Mouse (Mus musculus) cerebral cortex, adult 2 months (tissue): ENCODE data around the gene Gnb4.

Experiments
- WGBS: fragments of 180-500 bp; shearing (Covaris S2); methylation state at CpG from one replicate; pipeline ENCODE4 v1.1.7; 2018; 5-methylcytosine and 5-hydroxymethylcytosine counted together

Gene Gnb4

DNA sequence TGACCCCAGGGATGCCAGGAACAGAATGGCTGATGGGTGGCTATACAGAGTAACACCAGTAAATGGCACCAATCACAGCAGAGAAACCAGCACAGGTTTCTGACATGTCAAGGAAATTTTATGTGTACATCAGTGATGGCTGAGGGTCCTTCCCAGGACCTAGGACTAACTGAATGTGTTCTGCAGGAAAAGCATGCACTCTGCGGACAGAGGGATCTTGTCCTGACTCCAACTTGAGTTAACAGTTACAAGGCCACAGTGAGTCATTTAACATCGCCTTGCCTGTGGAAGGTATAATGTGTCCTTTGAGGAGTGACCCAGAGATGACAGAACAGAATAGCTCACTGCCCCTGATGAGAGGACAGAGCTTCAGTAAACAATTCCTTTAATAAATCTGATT lies 1.6 kb downstream of the Gnb4 start:
- 70% methylated on average over 2 of the region's 2 CpGs for WGBS

DNA sequence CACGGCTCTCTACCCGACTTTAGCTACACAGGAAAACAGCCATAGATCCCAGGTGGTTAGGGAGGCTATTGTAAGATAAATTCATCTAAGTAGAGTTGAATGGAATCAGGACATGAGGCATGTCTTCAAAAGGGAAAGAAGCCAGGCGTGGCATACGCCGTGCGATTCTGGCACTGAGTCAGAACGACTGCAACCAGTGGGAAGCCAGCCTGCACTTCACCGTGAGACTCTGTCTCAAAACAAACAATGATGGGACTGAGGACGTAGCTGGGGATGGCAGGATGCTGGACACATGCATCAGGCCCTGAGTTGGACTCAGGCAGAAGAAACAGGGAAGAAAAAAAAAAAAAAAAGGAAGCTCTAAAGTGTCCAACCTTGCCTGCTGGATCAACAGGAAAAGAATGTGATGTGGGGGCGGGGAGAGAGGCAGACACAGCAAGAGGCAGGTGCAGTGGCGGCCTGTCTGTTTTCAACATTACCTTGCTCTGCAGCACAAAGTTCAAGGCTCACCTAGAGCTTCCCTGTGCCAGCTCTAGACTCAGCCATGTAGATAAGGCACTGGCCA lies 4.7 kb downstream of the Gnb4 start:
- 55% methylated on average over 11 of the region's 11 CpGs for WGBS

DNA sequence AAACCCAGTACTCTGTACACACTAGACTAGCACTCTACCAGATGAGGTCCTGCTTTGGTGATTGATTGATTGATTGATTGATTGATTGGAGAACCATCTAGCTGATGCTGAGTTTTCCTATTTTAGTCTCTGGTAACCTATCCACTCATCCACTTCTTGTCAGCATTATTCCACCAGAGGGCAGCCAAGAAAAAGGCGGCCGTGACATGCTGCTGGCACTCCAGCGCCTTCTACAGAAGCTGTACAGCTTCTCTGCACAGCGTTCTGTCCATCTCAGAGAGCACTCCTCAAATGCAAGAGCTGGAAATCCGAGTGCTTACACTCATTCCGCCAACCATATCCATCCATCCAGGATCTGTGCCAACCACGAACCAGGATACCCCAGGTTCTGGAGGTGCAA lies 5.8 kb downstream of the Gnb4 start:
- 28% methylated on average over 7 of the region's 7 CpGs for WGBS

DNA sequence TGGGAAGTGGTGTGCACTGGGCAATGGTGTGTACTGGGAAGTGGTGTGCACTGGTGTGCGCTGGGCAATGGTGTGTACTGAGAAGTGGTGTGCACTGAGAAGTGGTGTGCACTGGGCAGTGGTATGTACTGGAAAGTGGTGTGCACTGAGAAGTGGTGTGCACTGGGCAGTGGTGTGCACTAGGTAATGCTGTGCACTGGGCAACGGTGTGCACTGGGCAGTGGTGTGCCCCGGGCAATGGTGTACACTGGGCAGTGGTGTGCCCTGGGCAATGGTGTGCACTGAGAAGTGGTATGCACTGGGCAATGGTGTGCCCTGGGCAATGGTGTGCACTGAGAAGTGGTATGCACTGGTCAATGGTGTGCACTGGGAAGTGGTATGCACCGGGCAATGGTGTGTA lies 7.2 kb downstream of the Gnb4 start:
- 100% methylated on average over 4 of the region's 4 CpGs for WGBS

DNA sequence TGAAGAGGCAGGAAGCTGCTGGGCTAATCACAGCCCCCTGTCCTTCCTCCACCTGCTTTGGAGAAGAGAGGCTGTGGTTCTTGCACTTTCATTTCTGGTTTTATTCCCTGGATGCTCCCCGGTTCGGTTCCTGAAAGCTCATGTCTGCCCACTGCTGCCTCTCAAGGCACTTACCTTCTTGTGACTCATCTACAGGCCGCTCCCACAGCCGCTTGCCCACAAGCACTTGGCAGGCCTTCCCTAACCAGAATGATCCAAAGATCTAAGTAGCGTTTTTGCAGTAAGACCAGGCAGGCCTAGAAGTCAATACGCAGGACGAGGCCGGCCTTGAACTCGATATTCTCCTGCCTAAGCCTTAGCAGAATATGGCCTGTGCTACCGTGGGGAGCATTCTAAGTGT lies 15.3 kb downstream of the Gnb4 start:
- WGBS = 73% methylated on average over 10 of the region's 10 CpGs

DNA sequence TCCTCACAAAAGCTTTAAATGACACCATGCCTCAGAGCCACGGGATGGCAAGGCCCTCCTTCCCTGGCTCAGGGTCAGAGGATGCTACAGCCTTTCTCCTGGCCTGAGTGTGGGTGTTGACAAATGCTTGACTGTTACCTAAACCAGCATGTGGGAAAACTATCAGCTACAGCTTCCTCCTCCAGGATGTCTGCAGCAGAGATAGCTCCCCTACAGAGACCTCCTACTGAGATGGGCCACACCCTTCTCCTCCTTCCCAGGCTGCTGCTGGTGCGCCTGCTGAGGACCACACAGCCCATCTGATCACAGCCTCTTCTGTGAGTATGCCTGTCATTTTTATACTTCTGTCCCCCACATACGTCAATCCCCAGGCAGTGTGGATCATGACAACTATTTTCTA lies 17.1 kb downstream of the Gnb4 start:
- WGBS = 58% methylated on average over 3 of the region's 3 CpGs

DNA sequence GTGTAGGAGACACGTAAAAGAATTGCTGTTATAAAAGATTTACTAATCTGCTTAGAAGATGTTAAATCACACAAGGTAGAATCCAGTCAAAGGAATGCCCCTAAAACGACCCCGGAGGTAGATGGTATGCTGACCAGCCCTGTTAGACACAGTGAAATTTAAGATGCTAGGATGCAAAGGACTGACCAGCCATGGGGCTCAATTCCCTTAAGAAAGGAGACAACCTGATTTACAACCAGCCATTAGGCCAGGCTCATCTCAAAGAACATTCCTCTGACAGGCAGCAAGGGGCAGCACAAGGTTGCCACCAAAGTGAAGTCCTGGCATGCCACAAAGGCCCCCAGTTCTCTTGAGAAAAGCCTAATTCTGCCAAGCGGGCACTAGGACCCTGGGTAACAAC lies 21.3 kb downstream of the Gnb4 start:
- WGBS = 87% methylated on average over 4 of the region's 4 CpGs

DNA sequence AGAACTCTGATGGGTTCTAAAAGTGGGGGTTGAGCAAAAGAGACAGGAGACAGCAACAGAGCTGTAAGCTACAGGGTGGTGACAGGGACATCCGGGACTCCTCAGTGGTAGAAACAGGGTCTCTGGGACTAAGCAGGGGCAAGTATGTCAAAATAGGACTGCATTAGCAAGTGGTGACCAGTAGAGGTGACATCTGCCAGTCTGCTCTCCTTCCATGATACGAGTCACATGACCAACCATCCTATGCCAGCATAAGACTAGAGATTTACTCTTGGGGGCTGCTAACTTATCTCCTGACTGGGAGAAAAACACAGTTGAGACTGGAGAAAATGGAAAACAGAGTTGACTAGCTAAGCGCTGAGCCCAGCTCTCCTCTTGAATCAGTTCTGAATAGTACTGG lies 30.1 kb downstream of the Gnb4 start:
- WGBS = 92% methylated on average over 3 of the region's 3 CpGs

DNA sequence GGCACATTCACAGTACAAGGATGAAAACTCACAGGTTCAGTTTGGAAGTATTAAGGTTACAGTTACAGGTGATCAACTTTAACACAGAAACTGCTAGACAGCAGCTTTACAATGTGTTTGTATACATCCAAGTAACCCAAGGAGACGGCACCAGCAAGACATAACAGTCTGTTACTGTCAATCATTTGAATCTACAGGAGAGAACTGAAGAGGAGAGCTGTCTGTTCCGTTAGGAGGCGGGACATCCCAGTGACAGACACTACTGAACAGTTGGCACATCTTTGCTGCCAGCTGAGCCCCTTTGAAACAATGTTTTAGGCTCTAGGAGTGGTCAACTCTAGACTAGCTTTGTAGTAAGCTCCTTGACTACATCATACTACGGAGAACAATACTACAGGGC lies 32.9 kb downstream of the Gnb4 start:
- 84% methylated on average over 4 of the region's 4 CpGs for WGBS

DNA sequence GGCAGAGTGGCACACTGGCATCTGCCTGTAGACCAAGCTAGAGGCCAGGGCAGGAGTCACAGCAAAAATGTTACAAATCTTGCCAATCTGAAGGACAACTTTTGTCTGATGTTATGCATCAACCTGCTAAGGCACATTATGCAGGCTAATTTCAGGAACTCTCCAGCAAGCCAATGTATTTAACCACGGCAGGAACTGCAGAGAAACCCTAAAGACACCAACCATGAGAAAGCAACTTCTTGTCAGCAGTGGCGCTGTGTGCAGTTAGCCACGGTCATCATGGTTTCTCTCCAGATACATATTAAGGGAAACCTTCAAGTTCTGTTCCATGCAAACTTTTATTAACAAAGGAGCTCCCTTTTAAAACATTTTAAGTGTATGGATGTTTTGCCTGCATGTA lies 34.5 kb downstream of the Gnb4 start:
- 81% methylated on average over 3 of the region's 3 CpGs for WGBS

DNA sequence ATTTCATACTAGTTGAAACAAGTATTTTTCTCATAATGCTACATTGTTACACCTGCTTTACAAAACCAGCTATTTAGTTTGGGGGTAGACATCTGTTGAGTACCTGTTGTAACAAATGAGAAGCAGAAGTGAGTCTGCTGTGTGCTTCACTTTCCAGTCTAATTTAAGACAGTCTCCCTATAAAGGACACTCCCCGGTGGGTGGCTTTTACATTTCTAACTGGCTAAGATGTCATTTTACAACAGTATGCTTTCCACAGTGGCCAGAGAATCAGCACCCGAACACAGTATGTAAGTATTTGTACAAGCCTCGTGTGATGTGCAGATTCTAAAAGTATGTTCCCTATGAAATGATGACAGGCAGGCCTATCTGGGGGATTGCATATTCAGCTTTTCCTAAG lies 35.6 kb downstream of the Gnb4 start:
- WGBS = 42% methylated on average over 3 of the region's 3 CpGs

DNA sequence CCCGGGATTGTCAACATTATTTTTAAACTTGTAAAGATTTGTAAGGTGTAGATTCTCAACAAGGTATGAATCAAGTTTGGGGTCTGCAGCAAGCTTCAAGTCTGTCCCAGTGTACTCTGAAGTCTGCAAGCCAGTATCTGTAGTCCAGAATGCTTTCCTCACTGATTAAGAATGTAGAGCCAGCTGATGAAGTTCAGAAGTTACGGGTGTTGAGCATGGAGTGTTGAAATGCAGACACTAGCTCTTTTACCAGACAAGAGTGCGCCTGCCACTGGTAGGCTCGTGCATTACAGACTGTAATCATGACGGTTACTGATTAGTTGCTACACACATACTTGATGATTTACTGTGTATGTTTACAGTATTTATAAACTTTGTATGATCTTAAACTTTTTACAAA lies 37.6 kb downstream of the Gnb4 start:
- 91% methylated on average over 5 of the region's 5 CpGs for WGBS

DNA sequence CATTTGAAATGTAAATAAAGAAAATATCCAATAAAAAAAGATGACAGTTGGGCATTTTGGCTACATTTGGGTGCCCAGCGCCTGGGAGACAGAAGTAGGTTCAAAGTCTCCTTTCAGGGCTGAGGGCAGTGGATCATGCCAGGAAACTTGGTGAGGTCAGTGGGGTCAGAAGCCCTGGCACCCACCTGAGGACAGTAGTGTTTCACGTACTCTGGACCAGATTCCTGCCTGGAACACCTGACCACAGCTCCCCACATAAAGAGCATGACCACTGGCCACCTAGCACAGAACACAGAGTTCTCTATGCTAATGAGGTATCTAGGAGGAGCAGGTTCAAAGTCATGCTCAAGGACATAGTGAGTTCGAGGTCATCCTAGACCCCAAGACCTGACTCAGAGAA lies 41.2 kb downstream of the Gnb4 start:
- 90% methylated on average over 3 of the region's 3 CpGs for WGBS

DNA sequence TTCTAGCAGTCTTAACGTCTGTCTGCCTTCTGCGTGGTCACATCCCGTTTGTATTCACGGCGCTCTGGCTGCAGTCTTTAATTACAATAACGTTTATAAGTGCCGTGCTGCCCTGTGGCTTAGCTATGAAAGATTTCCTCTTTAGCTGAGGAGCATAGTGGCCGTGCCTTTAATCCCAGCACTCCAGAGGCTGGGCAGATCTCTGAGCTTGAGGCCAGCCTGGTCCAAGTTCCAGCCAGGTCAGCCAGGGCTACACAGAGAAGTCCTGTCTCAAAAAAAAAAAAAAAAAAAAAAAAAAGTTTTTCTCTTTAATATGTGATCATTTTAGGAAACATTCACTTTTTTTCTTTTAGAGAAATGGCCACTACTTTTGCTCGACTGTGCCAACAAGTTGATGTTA lies 42.5 kb downstream of the Gnb4 start:
- WGBS = 60% methylated on average over 9 of the region's 9 CpGs

DNA sequence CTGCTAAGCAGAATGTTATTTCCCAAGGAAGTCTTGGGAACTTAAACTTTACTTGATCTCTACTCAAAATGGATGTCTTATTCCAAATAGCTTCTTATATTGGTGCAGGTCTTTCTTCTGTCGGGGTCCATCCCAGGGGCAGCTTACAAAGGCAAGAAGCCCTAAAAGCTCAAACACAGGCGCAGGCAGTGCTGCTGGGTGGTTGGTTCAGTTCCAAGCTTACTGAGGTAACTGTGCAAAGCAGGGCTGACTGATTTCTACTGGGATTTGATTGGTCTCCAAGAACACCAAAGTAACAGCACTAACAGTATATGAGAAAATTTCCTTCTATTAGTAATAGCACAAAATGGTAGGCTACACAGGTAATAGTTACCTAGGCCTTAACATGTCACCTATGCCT lies 43.3 kb downstream of the Gnb4 start:
- WGBS = 80% methylated on average over 2 of the region's 2 CpGs

DNA sequence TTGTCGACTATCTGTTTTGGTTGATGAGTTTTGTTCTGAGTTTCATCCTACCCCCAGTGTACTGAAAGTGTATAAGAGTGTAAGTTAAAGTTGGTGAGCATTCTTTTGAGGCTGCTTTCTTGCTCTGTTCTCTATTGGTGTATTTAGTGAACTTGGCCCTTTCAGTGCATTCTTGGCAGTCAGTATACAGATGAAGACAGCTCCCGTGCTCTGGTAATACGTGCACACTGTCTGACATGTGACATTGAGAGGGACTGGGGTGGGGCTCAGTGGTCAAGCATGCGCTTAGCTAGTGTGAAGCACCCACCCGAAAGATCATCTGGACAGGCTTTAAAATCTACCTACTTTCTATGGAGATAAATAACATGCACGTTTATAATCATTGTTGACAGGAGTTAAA lies 53.0 kb downstream of the Gnb4 start:
- 87% methylated on average over 6 of the region's 6 CpGs for WGBS

DNA sequence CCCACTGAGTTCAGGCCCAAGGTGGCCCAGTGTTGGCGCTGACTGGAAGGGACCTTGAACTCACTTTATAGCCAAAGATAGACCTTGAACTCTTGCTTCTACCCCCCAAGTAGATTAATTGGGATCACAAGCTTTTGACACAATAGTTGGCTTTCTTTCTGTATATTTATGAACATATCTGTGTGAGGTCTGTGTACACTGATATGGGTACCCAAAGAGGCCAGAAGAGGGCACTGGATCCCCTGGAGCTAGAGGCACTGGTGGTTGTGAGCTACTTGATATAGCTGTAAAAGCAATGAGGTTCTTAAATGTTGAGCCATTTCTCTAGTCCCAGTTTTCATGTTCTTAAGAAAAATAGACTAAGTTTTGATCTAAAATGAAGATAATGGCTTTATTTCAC lies 63.3 kb downstream of the Gnb4 start:
- WGBS = 93% methylated on average over 1 of the region's 1 CpGs

DNA sequence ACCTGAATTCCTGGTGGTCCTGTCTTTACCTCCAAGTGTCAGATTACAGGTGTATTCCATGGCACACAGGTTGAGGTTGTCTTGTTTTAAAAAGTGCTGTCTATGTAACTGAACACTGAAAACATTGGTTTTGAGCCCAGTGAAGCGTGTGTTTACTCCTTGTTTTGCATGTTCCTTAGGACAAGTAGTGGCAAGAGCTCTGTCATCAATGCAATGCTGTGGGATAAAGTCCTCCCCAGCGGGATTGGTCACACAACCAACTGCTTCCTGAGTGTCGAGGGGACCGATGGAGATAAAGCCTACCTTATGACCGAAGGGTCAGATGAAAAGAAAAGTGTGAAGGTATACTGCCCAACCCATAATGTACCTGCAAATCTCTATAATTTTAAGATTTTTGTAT lies 78.3 kb downstream of the Gnb4 start:
- 90% methylated on average over 5 of the region's 5 CpGs for WGBS

DNA sequence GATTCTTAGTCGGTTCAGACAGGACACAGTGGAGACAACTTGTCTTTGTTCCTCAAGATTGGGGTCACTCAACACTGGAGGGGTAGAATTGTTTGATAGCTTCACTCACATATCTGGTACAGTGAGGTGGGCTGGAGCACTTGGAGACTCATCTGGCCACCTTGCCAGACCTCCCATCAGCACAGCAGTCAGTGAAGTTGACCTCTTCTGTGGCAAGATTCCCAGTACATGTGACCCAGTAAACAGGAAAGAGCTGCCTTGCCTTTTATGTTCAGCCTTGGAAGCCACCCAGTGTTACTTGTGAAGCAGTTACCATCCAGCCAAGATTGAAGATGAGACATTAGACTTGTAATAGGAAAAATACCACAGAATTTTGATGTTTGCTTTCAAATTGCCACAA lies 78.8 kb downstream of the Gnb4 start:
- WGBS = 31% methylated on average over 1 of the region's 1 CpGs

DNA sequence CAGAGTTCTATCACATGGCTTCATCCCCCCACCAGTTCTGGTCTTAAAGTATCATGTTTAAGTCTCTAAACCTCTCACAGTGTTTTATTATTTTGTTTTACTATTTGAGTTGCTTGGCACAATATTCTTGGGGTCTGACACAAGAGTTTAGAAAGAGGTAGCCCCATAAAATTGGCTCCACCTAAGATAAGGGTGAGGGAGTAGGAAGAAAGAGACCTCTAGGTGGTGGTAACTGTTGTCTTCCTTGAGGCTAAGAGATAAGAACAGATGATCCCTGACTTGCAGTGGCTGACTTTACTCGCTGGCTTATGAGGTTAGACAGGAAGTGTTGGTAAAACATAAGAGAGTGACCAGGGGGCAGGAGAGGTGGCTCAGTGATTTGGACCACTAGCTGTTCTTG lies 80.7 kb downstream of the Gnb4 start:
- 79% methylated on average over 1 of the region's 1 CpGs for WGBS
